Mouse (Mus musculus): ENCODE measurements around the gene Iqcc. TPM values are rescaled to one million over a fixed set of nuclear protein-coding genes. Genes with fewer than 3 reads are reported as not detected.
A peak's percentile ranks its signal among the peaks of the same experiment; 100 is the strongest.

Gene Iqcc
- 22.8 and 23.5 TPM in 2 replicates for polyA plus RNA-seq (2014; fragmentation: Nextera tagmentation; extraction: Ambion mirVana)

GRCm38 (mm10) chr4:129618786-129619691 is at the start of gene Iqcc:
Iqcc (minus strand) TSS chr4:129619099.
- H3K9ac ChIP-seq (replicated peaks; ENCODE audit: low read length) = peak within 1 kb of the TSS; percentile 83
- WGBS = 5% methylated on average over 43 of the region's 44 CpGs
- H3K27ac ChIP-seq (replicated peaks; ENCODE audit: low read depth, low read length) = peak within 1 kb of the TSS; percentile 63; the same call in 1 of the 2 replicates
- peak within 1 kb of the TSS; percentile 68 for H3K4me3 ChIP-seq (ENCODE audit: low read depth, low read length)
- no peaks in the 10 kb centered on the region for H3K4me1 ChIP-seq (ENCODE audit: control insufficient read depth, insufficient read depth, low read length)
- H3K4me2 ChIP-seq (ENCODE audit: low read depth, low read length) = peak within 1 kb of the TSS; percentile 78
- no peaks in the 10 kb centered on the region for H3K27me3 ChIP-seq (ENCODE audit: control insufficient read depth, insufficient read depth, low read length)
- ATAC-seq (replicated peaks; ENCODE audit: insufficient number of reproducible peaks, low FRiP score, low TSS enrichment, low read depth) (peak; percentile 70), DNase-seq (ENCODE audit: low spot score) (peak; percentile 95)
- no peaks in the 10 kb centered on the region for H3K36me3 ChIP-seq (replicated peaks; ENCODE audit: control insufficient read depth, insufficient read depth, low read depth, low read length)
- no peaks in the 10 kb centered on the region for H3K9me3 ChIP-seq (replicated peaks; ENCODE audit: control insufficient read depth, low read length)

- Histone ChIP-seq H3K4me1 (ENCODE audit: control insufficient read depth, insufficient read depth, low read length) (no peaks in the 10 kb centered on the region), H3K9ac (replicated peaks; ENCODE audit: low read length) (no peak overlapping the region), H3K27ac (replicated peaks; ENCODE audit: low read depth, low read length) (no peak overlapping the region), H3K9me3 (replicated peaks; ENCODE audit: control insufficient read depth, low read length) (no peaks in the 10 kb centered on the region), H3K4me2 (ENCODE audit: low read depth, low read length) (no peak overlapping the region), H3K4me3 (ENCODE audit: low read depth, low read length) (no peak overlapping the region), H3K36me3 (replicated peaks; ENCODE audit: control insufficient read depth, insufficient read depth, low read depth, low read length) (no peaks in the 10 kb centered on the region; the same call in 1 of the 2 replicates), H3K27me3 (ENCODE audit: control insufficient read depth, insufficient read depth, low read length) (no peaks in the 10 kb centered on the region)
- DNase-seq (ENCODE audit: low spot score) = no peak
- WGBS = 81% methylated on average over 3 of the region's 3 CpGs
- ATAC-seq (replicated peaks; ENCODE audit: insufficient number of reproducible peaks, low FRiP score, low TSS enrichment, low read depth) = no peak
Measured at GRCm38 (mm10) chr4:129662255-129662813, 43.4 kb upstream of the Iqcc start.

GRCm38 (mm10) chr4:129661584-129661983 is 42.7 kb upstream of the Iqcc start:
- no peaks in the 10 kb centered on the region for H3K27me3 ChIP-seq (ENCODE audit: control insufficient read depth, insufficient read depth, low read length)
- no peaks in the 10 kb centered on the region for H3K9me3 ChIP-seq (replicated peaks; ENCODE audit: control insufficient read depth, low read length)
- DNase-seq (ENCODE audit: low spot score) = no peak
- no peak overlapping the region for H3K4me3 ChIP-seq (ENCODE audit: low read depth, low read length)
- no peak overlapping the region for H3K27ac ChIP-seq (replicated peaks; ENCODE audit: low read depth, low read length)
- H3K36me3 ChIP-seq (replicated peaks; ENCODE audit: control insufficient read depth, insufficient read depth, low read depth, low read length) = no peaks in the 10 kb centered on the region; the same call in none of the 2 replicates
- no peaks in the 10 kb centered on the region for H3K4me1 ChIP-seq (ENCODE audit: control insufficient read depth, insufficient read depth, low read length)
- ATAC-seq (replicated peaks; ENCODE audit: insufficient number of reproducible peaks, low FRiP score, low TSS enrichment, low read depth) = no peak
- H3K9ac ChIP-seq (replicated peaks; ENCODE audit: low read length) = no peak overlapping the region
- 98% methylated on average over 3 of the region's 3 CpGs for WGBS
- no peak overlapping the region for H3K4me2 ChIP-seq (ENCODE audit: low read depth, low read length)

GRCm38 (mm10) chr4:129654770-129655169 is 35.9 kb upstream of the Iqcc start:
- DNase-seq (ENCODE audit: low spot score) = no peak
- WGBS = 93% methylated on average over 14 of the region's 14 CpGs
- Histone ChIP-seq H3K9ac (replicated peaks; ENCODE audit: low read length) (no peak overlapping the region), H3K4me3 (ENCODE audit: low read depth, low read length) (no peak overlapping the region), H3K9me3 (replicated peaks; ENCODE audit: control insufficient read depth, low read length) (no peaks in the 10 kb centered on the region), H3K27ac (replicated peaks; ENCODE audit: low read depth, low read length) (no peak overlapping the region), H3K27me3 (ENCODE audit: control insufficient read depth, insufficient read depth, low read length) (no peaks in the 10 kb centered on the region), H3K36me3 (replicated peaks; ENCODE audit: control insufficient read depth, insufficient read depth, low read depth, low read length) (peaks cover 9% of the 10 kb centered on the region), H3K4me1 (ENCODE audit: control insufficient read depth, insufficient read depth, low read length) (no peaks in the 10 kb centered on the region), H3K4me2 (ENCODE audit: low read depth, low read length) (no peak overlapping the region)
- ATAC-seq (replicated peaks; ENCODE audit: insufficient number of reproducible peaks, low FRiP score, low TSS enrichment, low read depth) = no peak

GRCm38 (mm10) chr4:129650359-129650758 is 31.5 kb upstream of the Iqcc start:
- no peaks in the 10 kb centered on the region for H3K9me3 ChIP-seq (replicated peaks; ENCODE audit: control insufficient read depth, low read length)
- 95% methylated on average over 8 of the region's 8 CpGs for WGBS
- no peaks in the 10 kb centered on the region for H3K4me1 ChIP-seq (ENCODE audit: control insufficient read depth, insufficient read depth, low read length)
- ATAC-seq (replicated peaks; ENCODE audit: insufficient number of reproducible peaks, low FRiP score, low TSS enrichment, low read depth) (no peak), DNase-seq (ENCODE audit: low spot score) (no peak)
- peaks cover 12% of the 10 kb centered on the region for H3K36me3 ChIP-seq (replicated peaks; ENCODE audit: control insufficient read depth, insufficient read depth, low read depth, low read length)
- no peak overlapping the region for H3K4me2 ChIP-seq (ENCODE audit: low read depth, low read length)
- H3K4me3 ChIP-seq (ENCODE audit: low read depth, low read length) = no peak overlapping the region
- no peak overlapping the region for H3K27ac ChIP-seq (replicated peaks; ENCODE audit: low read depth, low read length)
- no peak overlapping the region for H3K9ac ChIP-seq (replicated peaks; ENCODE audit: low read length)
- no peaks in the 10 kb centered on the region for H3K27me3 ChIP-seq (ENCODE audit: control insufficient read depth, insufficient read depth, low read length)

GRCm38 (mm10) chr4:129648656-129649055 is 29.8 kb upstream of the Iqcc start:
- H3K4me3 ChIP-seq (ENCODE audit: low read depth, low read length) = no peak overlapping the region
- H3K36me3 ChIP-seq (replicated peaks; ENCODE audit: control insufficient read depth, insufficient read depth, low read depth, low read length) = peaks cover 5% of the 10 kb centered on the region
- H3K27ac ChIP-seq (replicated peaks; ENCODE audit: low read depth, low read length) = no peak overlapping the region
- DNase-seq (ENCODE audit: low spot score) (no peak), ATAC-seq (replicated peaks; ENCODE audit: insufficient number of reproducible peaks, low FRiP score, low TSS enrichment, low read depth) (no peak)
- H3K4me1 ChIP-seq (ENCODE audit: control insufficient read depth, insufficient read depth, low read length) = no peaks in the 10 kb centered on the region
- 77% methylated on average over 1 of the region's 1 CpGs for WGBS
- no peaks in the 10 kb centered on the region for H3K9me3 ChIP-seq (replicated peaks; ENCODE audit: control insufficient read depth, low read length)
- no peak overlapping the region for H3K4me2 ChIP-seq (ENCODE audit: low read depth, low read length)
- no peaks in the 10 kb centered on the region for H3K27me3 ChIP-seq (ENCODE audit: control insufficient read depth, insufficient read depth, low read length)
- H3K9ac ChIP-seq (replicated peaks; ENCODE audit: low read length) = no peak overlapping the region

GRCm38 (mm10) chr4:129645204-129645603 is 26.3 kb upstream of the Iqcc start:
- DNase-seq (ENCODE audit: low spot score) (no peak), ATAC-seq (replicated peaks; ENCODE audit: insufficient number of reproducible peaks, low FRiP score, low TSS enrichment, low read depth) (no peak)
- Histone ChIP-seq H3K9me3 (replicated peaks; ENCODE audit: control insufficient read depth, low read length) (no peaks in the 10 kb centered on the region), H3K27ac (replicated peaks; ENCODE audit: low read depth, low read length) (no peak overlapping the region), H3K27me3 (ENCODE audit: control insufficient read depth, insufficient read depth, low read length) (no peaks in the 10 kb centered on the region), H3K4me3 (ENCODE audit: low read depth, low read length) (no peak overlapping the region), H3K4me2 (ENCODE audit: low read depth, low read length) (no peak overlapping the region), H3K36me3 (replicated peaks; ENCODE audit: control insufficient read depth, insufficient read depth, low read depth, low read length) (peaks cover 3% of the 10 kb centered on the region), H3K9ac (replicated peaks; ENCODE audit: low read length) (no peak overlapping the region), H3K4me1 (ENCODE audit: control insufficient read depth, insufficient read depth, low read length) (no peaks in the 10 kb centered on the region)
- 85% methylated on average over 6 of the region's 6 CpGs for WGBS

GRCm38 (mm10) chr4:129641756-129642155 is 22.9 kb upstream of the Iqcc start:
- 50% methylated on average over 5 of the region's 5 CpGs for WGBS
- H3K4me1 ChIP-seq (ENCODE audit: control insufficient read depth, insufficient read depth, low read length) = 0 out of 2 replicates have a peak, but pooled peaks cover 4% of the 10 kb centered on the region
- no peak for DNase-seq (ENCODE audit: low spot score)
- peaks cover 5% of the 10 kb centered on the region for H3K36me3 ChIP-seq (replicated peaks; ENCODE audit: control insufficient read depth, insufficient read depth, low read depth, low read length)
- H3K4me2 ChIP-seq (ENCODE audit: low read depth, low read length) = no peak overlapping the region
- H3K9me3 ChIP-seq (replicated peaks; ENCODE audit: control insufficient read depth, low read length) = no peaks in the 10 kb centered on the region
- H3K27me3 ChIP-seq (ENCODE audit: control insufficient read depth, insufficient read depth, low read length) = no peaks in the 10 kb centered on the region
- no peak overlapping the region for H3K9ac ChIP-seq (replicated peaks; ENCODE audit: low read length)
- H3K4me3 ChIP-seq (ENCODE audit: low read depth, low read length) = no peak overlapping the region
- H3K27ac ChIP-seq (replicated peaks; ENCODE audit: low read depth, low read length) = no peak overlapping the region
- ATAC-seq (replicated peaks; ENCODE audit: insufficient number of reproducible peaks, low FRiP score, low TSS enrichment, low read depth) = no peak
